Mouse (Mus musculus): ENCODE measurements at regions not wholly inside any gene's neighbourhood (a gene's known extent, or its start where the extent isn't known, plus 50 kb on each side); places are given as distances from the start of the nearest gene placed in this dataset.

GRCm38 (mm10) chr13:97423911-97424310 is 183.0 kb downstream of the Enc1 start:
- TF ChIP-seq CTCF (IDR thresholded peaks at IDR 0.05 in 2 of 3, conservative IDR thresholded peaks at IDR 0.05 in 1 of 3; ENCODE audit: control insufficient read depth in 1 of 3, insufficient read depth in 1 of 3, low read depth in 2 of 3, low read length in 3 of 3, poor library complexity in 1 of 3, severe bottlenecking in 1 of 3): no peak
- no peak for TF ChIP-seq E2F4 (IDR thresholded peaks at IDR 0.05; ENCODE audit: borderline replicate concordance, low read depth, low read length)

All from MEL (cell line).